Mouse (Mus musculus) testis, adult 2 months (tissue): ENCODE results near the gene Tlx3. TPM values are rescaled to one million over a fixed set of nuclear protein-coding genes. Genes with fewer than 3 reads are reported as not detected.

Source experiments
- H3K27ac ChIP-seq: fragments of 200-500 bp; 2 replicates; pipeline ENCODE4 v1.5.1; 2012; ENCODE audit warnings: low read depth, low read length; ENCODE audit not compliant: control insufficient read depth, insufficient read depth
- H3K27me3 ChIP-seq: fragments of 200-500 bp; 2 replicates; pipeline ENCODE4 v1.6.1; 2012; ENCODE audit warnings: mild to moderate bottlenecking, low read length, moderate library complexity; ENCODE audit not compliant: control insufficient read depth, insufficient read depth
- H3K36me3 ChIP-seq: fragments of 200-500 bp; 2 replicates; pipeline ENCODE4 v1.6.1; 2012; ENCODE audit warnings: mild to moderate bottlenecking, low read length; ENCODE audit not compliant: control insufficient read depth, insufficient read depth
- H3K4me1 ChIP-seq: fragments of 200-500 bp; 2 replicates; pipeline ENCODE4 v1.6.1; 2012; ENCODE audit warnings: low read length; ENCODE audit not compliant: control insufficient read depth, insufficient read depth
- H3K4me3 ChIP-seq: fragments of 200-500 bp; 2 replicates; pipeline ENCODE4 v1.5.1; 2012; ENCODE audit warnings: low read depth, mild to moderate bottlenecking, low read length, moderate library complexity, mixed read lengths; ENCODE audit not compliant: control insufficient read depth
- CTCF ChIP-seq: fragments of 200-500 bp; IDR thresholded peaks from 2 replicates; pipeline ENCODE4 v1.5.1; 2012; ENCODE audit warnings: low read depth, mild to moderate bottlenecking, inconsistent platforms, low read length, moderate library complexity; ENCODE audit not compliant: control insufficient read depth, insufficient read depth, insufficient replicate concordance
- POLR2A ChIP-seq: fragments of 200-500 bp; IDR thresholded peaks from 2 replicates; pipeline ENCODE4 v1.6.1; 2012; ENCODE audit warnings: low read depth, mild to moderate bottlenecking, inconsistent platforms, low read length, moderate library complexity; ENCODE audit not compliant: control insufficient read depth
- polyA plus RNA-seq: library from polyadenylated mRNA; depleted of rRNA; stranded (reverse); fragments of >200 nt; gene quantifications from 2 replicates; pipeline ENCODE4 v1.2.3, GENCODE M21; 2012

Gene Tlx3
- polyA plus RNA-seq, 1 experiment = not detected

DNA sequence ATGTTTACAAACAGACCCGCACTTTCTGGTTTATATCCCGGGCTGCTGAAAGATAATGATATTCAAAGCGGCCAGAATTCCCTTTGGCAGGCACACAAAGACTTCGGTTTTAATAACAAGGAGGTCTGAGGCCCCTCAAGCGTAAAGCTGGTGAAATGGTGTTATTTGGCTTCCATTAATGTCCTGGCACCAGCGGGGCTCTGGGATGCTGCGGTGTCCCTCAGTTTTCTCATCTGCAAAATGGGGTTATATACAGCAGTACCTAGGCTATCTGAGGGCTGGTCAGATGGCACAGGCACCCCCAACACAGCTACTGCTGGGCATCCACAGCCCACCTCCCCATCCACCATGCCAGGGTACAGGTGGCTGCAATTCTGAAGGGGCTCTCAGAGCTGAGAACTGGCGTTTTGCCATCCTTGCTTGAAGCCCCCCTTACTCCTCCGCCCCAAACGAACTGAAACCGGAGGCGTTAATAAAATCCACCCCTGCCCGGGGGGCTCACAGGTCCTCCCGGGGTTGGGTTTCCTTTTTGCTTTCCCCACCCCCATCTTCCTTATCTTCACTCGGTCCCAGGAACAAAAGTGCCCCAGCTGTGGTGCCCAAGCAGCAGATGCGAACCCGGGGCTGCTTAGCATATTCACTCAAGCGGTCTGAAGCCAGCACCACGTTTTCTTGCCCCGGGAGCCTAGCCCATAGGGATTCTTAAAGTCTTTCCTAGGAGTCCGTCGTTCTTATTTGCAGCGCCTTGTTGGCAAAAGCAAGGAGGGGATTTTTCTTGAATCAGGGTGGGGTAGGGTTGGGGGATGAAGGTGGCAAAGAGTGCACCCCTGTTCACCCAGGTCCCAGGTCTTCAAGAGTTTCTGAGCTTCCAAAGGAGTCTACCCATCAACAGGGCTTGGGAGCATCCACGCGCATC, 7.6 kb downstream of the Tlx3 start:
- Histone ChIP-seq H3K27ac (no peak overlapping the region), H3K4me1 (peaks cover 5% of the 10 kb centered on the region), H3K4me3 (no peak overlapping the region), H3K27me3 (peaks cover 8% of the 10 kb centered on the region), H3K36me3 (no peaks in the 10 kb centered on the region)
- TF ChIP-seq POLR2A (no peak), CTCF (no peak)

DNA sequence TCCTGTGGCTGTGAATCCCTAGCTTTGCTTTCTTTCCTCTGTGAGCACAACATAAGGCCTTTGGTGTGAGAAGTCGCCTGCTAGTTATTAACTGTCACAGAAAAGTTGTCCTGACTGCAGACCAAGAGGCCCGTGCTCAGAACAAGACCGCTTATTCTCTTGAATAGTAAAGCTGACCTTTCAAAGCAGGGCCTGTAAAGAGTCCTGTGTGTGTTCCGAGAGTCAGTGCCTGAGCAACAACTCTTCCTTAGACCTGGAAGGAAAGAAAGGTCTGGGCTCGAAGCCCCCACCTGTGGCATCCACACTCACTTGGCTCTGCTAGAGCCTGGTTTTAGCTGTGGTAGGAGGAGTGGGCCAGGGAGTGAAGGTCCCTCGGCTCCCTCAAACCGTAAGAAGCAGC, 8.3 kb downstream of the Tlx3 start:
- Histone ChIP-seq H3K27ac (no peak overlapping the region), H3K4me3 (no peak overlapping the region), H3K4me1 (peaks cover 1% of the 10 kb centered on the region; the same call in 1 of the 2 replicates), H3K36me3 (no peaks in the 10 kb centered on the region), H3K27me3 (peaks cover 6% of the 10 kb centered on the region)
- no peak for TF ChIP-seq CTCF

DNA sequence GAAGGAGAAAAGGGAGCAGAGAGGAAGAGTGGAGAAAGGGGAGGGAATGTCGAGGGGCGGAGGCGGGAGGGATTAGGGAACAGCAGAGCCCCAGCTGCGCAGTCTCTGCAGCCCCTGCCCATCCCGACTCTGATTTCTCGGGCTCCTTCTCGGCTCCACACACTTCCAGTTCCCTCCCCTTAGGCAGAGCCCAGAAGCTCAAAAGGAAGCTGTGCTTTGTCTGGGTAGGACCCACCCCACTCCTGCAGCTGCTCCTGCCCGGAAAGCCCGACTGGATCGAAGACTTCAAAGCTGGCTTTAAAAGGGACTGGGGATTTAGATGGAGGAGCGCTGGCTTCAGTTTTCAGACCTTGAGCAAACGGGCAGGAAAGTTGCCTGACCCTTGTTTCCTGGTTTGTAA, 9.7 kb downstream of the Tlx3 start:
- H3K4me3 ChIP-seq = no peak overlapping the region
- TF ChIP-seq POLR2A (no peak), CTCF (no peak)
- no peak overlapping the region for H3K27ac ChIP-seq
- no peaks in the 10 kb centered on the region for H3K36me3 ChIP-seq
- peaks cover 2% of the 10 kb centered on the region; the same call in 1 of the 2 replicates for H3K27me3 ChIP-seq
- no peaks in the 10 kb centered on the region; the same call in 1 of the 2 replicates for H3K4me1 ChIP-seq

DNA sequence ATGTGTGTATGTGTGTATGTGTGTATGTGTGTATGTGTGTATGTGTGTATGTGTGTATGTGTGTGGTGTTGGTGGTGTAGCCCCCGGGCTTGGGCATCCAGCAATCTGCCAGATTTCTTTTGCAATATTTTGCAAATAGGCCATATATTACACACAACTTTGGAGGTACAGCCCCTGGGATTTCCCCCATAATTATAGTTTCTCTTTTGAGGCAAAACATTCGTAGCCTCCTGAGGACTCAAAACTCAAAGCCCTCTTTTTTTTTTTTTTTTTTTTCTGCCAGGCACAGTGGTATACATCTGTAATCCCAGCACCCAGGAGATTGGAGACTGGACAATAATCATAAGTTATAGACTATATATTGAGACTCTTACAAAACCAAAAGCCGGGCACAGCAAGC, 21.6 kb downstream of the Tlx3 start:
- Histone ChIP-seq H3K36me3 (no peaks in the 10 kb centered on the region), H3K4me1 (peaks cover 3% of the 10 kb centered on the region), H3K27me3 (no peaks in the 10 kb centered on the region), H3K4me3 (no peak overlapping the region), H3K27ac (no peak overlapping the region)
- TF ChIP-seq CTCF (no peak), POLR2A (no peak)

DNA sequence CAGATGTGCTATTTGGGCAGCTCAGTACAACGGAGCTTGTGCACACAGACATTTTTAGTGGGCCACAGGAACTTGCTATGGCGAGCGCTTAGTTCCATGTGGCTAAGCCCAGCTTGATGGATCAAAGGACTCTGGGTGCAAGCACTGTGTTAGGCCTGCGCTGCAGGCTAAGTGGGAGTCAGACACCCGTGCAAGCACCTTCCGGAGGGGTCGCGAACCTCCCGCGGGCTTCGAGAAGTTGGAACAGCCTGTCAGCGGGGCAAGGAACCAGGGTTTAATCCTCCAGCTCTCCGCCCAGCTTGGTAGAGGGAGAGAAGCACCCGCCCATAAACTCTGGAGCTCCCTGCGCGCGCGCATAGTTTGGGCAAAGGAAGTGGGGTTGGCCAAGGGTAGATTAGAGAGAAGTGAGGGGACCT, 22.7 kb downstream of the Tlx3 start:
- Histone ChIP-seq H3K4me1 (peaks cover 3% of the 10 kb centered on the region), H3K27me3 (no peaks in the 10 kb centered on the region), H3K4me3 (no peak overlapping the region; the same call in 1 of the 2 replicates), H3K27ac (no peak overlapping the region), H3K36me3 (no peaks in the 10 kb centered on the region)
- no peak for TF ChIP-seq CTCF
- no peak for TF ChIP-seq POLR2A

DNA sequence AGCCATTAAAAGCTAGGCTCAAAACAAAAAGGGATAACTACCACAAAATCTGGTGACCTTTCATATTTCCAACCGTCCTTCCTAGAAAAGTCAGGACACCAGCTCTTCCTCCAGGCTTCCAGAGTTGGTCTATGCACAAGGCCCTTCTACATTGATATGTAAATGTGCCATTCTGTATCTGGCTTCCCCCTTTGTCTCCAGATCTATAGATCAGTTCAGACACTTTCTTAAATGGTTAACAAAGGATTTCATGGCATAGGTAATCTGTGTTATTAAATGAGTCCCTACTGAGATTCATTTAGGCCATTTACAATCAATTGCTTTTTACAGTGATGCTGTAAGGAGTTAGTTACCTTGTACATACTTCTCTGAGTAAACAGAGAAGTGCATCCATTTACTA, 23.6 kb downstream of the Tlx3 start:
- Histone ChIP-seq H3K27me3 (no peaks in the 10 kb centered on the region), H3K4me1 (peaks cover 3% of the 10 kb centered on the region), H3K36me3 (no peaks in the 10 kb centered on the region), H3K27ac (no peak overlapping the region), H3K4me3 (no peak overlapping the region)
- TF ChIP-seq CTCF = no peak
- TF ChIP-seq POLR2A = no peak

DNA sequence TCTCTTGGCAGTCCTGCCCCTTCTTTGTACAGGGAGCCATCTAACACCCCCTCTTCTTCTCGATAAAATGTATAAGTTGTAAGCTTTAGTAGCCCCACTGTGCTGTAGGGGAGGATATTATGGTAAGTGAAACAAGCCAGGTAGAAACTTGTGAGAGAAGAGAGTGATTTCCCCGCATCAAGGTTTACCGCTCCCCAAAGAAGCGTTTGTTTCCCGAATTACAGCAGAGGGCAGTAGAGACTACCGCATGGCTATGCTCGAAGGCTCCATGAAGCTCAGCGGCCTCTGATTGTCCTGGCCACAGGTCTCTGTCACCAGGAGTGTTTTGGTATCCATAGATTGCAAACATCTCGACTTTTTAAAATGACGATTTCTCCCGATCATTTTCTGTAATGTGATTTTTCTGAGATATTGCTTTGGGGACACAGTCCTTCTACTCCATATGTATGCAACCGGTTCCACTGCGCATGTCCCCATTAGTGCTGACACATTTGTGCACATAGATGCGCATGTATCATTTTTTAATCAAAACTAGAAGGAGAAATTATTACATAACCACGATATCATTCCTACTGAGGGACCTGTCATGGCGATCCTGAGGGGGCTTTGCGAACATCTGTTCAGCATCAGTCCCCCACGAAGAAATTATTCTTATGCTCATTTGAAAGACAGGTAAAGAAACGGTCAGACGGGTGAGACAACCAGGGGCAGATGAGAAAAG, 26.7 kb downstream of the Tlx3 start:
- H3K27me3 ChIP-seq = no peaks in the 10 kb centered on the region
- H3K4me1 ChIP-seq = peaks cover 3% of the 10 kb centered on the region
- H3K27ac ChIP-seq = no peak overlapping the region
- TF ChIP-seq CTCF (peak; percentile 57; the same call in 1 of the 2 replicates), POLR2A (no peak)
- H3K36me3 ChIP-seq = no peaks in the 10 kb centered on the region
- H3K4me3 ChIP-seq = no peak overlapping the region
